Mouse (Mus musculus) heart, postnatal 14 days (tissue): Measurements from ENCODE around the gene Ppp3ca. TPM values are rescaled to one million over a fixed set of nuclear protein-coding genes. Genes with fewer than 3 reads are reported as not detected.

Source experiments
- DNase-seq, 2 experiments: peaks; one replicate each; pipeline ENCODE4 v3.0.0; 2021 to 2022
- intact Hi-C: fragments of 180-260 bp; cut with DNase I; formaldehyde crosslinking; loops from one replicate; pipeline ENCODE4 v1.15.1; 2025
- long read RNA-seq, 2 experiments: library from polyadenylated mRNA; stranded (forward); transcript quantifications; one replicate each; pipeline ENCODE4 v2.0.0; 2021
- total RNA-seq, 2 experiments: library from RNA; stranded (reverse); gene quantifications; 2 replicates each; pipeline ENCODE4 v1.2.3; 2021

Gene Ppp3ca
- 10 to 100 TPM; 50.0 to 53.5 TPM for total RNA-seq
- long read RNA-seq, experiment 1, full-length matches to known transcripts = 127 of 135 reads
- long read RNA-seq, experiment 1, partial matches to known transcripts = 5 of 135 reads
- long read RNA-seq, experiment 1, other reads (novel, unspliced or antisense) = 3 of 135 reads
- long read RNA-seq, experiment 2, full-length matches to known transcripts = 99 of 106 reads
- long read RNA-seq, experiment 2, partial matches to known transcripts = 2 of 106 reads
- long read RNA-seq, experiment 2, other reads (novel, unspliced or antisense) = 5 of 106 reads

DNA sequence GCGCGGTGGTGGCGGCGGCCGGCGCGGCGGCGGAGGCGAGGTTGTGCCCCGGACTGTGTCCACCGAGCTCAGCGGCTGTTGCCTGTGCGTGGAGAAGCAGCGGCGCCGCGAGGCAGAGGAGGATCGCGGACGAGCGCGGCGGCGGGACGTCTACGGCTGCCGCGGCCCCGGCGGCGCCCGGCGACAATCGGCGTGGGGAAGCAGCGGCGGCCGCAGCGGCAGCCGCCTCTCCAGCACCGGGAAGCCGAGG is at the start of gene Ppp3ca:
Gene Ppp3ca (plus strand): TSS at position 15 of the 250 bp plus-strand sequence.
- intact Hi-C loops = loop anchor here (2.0 to 10.0 kb wide), 3 partner anchors 27 to 165 kb away; no protein-coding TSS in a partner anchor
- no peak for DNase-seq

DNA sequence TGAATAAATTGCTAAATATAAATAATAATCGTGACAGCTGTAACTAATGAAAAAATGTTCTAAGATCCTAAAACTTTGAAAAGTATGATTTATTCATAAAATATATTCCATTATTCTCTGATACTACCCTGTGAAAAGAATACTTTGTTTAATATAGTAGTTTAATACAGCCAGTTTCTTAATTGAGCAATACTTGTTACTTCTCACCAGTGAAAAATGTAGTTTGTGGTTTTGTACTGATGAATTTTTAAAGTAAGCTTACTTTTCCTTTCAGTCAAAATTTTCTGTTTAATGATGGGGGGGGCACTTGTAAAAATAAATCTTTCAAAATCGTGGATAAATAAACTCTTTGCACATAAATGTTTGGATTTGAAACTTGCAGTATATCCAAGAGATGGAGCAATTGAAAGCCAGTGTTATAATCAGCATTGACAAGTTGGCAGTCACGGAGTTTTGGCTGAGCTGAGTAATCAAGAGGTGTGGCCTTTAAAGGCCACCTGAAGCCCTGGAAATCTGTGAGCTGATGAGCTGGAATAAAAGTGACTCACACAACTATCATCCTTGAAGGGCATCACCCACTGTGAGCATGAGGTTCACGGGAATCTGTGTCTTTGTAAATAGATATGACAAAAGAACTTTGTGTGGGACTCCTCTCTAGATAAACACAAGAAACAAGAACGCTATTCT is 29.2 kb upstream of the Ppp3ca start:
- no peak for DNase-seq
- intact Hi-C loops = no loop called here

- intact Hi-C loops = no loop called here
- no peak for DNase-seq
Observed at GRCm38 (mm10) chr3:136650966-136651365, 19.0 kb upstream of the Ppp3ca start.

DNA sequence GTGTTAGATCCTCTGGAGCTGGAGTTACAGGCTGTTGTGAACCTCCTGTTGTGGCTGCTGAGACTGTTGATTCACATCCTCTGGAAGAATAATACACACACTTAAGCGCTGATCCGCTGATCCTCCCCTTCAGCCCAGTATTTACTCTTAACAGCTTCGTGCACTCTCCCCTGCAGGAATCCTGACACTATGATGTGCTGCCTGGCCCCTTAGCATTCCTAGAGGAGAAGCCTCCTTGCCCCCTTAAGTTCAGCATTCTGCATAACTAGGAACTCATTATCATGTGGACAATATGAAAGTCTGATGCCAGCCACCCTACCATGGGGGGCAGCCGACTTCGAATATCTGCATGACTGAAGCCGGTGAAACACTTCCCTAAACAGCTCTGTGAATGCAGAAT is 18.4 kb upstream of the Ppp3ca start:
- no peak for DNase-seq
- intact Hi-C loops = no loop called here

DNA sequence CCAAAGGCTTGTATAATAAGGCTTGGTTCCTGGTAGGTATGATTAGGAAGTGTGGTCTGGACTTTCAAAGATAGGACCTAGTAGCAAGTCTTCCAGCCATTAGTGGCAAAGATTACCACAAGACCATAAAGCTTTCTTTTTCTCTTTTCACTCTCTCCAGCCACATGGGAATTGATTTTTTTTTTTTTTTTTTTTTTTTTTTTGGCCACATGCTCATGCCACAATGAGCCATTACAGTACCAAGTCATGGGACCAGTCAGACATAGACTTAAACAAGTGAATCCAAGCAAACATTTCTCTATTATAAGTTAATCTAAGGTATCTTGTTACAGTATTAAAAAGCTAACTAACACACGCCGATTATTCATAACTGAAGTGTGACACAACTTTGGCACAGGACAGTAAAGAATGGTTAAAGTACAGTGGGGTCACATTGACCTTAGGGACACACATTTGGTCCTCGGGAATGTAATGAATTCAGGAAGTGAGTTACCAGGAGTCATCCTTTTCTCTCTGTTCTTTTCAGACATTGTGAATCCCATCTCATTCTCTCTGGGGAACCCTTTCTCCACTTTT is 13.4 kb upstream of the Ppp3ca start:
- no peak for DNase-seq
- intact Hi-C loops = no loop called here

DNA sequence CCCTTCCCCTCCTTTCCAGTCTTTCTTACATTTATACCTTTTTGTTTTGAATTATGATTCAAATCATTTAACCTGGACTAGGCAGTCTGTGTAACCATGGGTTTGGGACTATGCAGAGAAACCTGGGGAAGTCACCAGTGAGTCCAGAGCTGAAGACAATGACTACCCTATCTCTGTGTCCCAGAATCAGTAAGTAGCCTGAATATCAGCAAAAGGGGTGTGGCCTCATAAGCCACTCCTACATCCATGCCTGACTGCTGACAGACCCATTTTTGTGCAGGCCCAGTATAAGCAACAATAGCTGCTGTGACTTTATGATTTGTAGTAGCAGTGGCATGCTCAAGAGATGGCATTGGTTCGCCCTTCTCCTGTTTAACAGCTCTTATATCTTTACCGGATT is 11.2 kb upstream of the Ppp3ca start:
- no peak for DNase-seq
- intact Hi-C loops = no loop called here

- intact Hi-C loops = no loop called here
- DNase-seq = no peak
Observed at GRCm38 (mm10) chr3:136665119-136665518, 4.8 kb upstream of the Ppp3ca start.

- peak; percentile 78 to 83 for DNase-seq
- intact Hi-C loops = loop anchor here (2.0 kb wide), 1 partner anchor 55 kb away; no protein-coding TSS in a partner anchor
Observed at GRCm38 (mm10) chr3:136668072-136668471, 1.9 kb upstream of the Ppp3ca start.

DNA sequence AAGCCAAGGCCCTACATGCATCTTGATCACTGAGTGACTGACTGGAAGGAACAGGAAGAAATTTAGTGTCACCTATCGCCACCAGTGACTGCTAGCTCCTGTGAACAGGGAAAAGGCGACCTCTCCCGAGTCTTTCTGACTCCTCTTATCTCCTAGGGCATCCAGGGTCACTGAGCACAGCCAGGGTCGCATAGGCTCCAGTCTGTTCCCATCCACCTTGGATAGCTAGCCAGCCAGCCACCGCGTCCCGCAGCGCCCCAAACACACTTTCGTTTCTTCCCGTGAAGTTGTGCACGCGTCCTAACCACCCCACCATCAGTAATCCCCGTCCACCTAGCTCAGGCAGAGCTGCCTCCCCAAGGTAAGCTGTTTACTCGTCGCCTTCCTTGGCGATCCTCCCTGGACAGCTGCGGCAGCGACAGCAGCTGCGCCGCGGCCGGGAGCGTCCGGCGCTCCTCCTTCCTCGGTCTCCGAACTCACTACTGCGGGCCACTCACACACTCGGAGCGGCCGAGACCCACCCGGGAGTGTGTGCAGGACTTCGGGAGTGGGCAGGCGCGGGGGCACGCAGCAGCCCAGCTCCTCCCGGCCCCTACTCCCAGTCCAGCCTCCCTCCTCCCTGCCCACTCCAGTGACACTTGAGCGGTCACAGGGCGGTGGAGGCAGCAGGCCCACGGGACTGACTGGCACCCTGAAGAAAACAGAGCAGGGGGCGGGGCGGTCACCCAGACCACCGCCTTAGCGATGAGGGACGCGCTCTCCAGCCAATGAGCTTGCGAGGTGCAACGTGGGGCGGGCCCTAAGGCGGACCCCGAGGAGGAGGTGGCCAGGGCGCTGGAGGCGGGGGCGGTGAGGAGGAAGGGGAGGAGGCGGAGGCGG is 454 bp upstream of the Ppp3ca start:
- intact Hi-C loops = loop anchor here (2.0 to 10.0 kb wide), 4 partner anchors 27 to 165 kb away; no protein-coding TSS in a partner anchor
- DNase-seq = peak; percentile 100

DNA sequence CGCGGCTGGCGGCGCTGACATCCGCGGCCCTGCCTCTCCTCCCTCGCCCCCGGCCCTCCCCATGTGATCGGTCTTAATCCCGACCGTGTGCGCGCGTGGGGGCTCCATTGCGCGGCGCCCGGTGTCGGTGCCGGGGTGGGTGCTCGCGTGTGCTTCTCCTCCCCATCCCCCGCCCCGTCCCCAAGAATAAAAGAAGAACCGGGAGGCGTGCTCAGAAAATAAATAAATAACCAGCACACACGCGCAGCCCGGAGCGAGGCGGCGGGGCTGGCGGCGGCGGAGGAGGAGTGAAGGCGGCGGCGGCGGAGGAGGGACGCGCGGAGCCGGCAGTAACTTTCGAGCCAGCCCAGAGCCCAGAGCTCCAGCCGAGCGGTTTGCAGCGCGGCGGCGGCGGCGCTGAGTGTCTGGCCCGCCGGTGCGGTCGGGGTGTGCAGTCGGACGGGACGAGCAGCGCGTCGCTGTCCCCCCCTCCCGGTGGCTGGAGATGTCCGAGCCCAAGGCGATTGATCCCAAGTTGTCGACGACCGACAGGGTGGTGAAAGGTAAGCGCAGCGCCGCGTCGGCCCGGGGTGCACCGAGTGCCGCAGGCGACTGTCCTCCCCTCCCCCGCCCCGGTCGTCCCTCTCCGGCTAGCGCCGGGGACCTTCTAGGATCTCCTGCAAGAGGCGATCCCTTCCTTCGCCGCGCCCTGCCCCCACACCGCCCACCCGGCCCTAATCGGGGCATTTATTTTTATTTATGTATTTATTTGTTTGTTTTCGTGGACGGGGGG is 622 bp downstream of the Ppp3ca start:
- intact Hi-C loops = loop anchor here (2.0 to 10.0 kb wide), 3 partner anchors 26 to 164 kb away; no protein-coding TSS in a partner anchor
- DNase-seq = peak; percentile 66 to 72

GRCm38 (mm10) chr3:136671161-136671939 is 1.4 kb downstream of the Ppp3ca start:
- intact Hi-C loops = loop anchor here (2.0 to 10.0 kb wide), 3 partner anchors 25 to 163 kb away; no protein-coding TSS in a partner anchor
- DNase-seq = peak; percentile 84 to 89

- intact Hi-C loops = loop anchor here (2.0 to 10.0 kb wide), 3 partner anchors 25 to 163 kb away; no protein-coding TSS in a partner anchor
- DNase-seq = no peak
Observed at GRCm38 (mm10) chr3:136671940-136672278, 2.0 kb downstream of the Ppp3ca start.

GRCm38 (mm10) chr3:136672870-136673269 is 2.9 kb downstream of the Ppp3ca start:
- intact Hi-C loops = loop anchor here (10.0 kb wide), 1 partner anchor 162 kb away; no protein-coding TSS in a partner anchor
- no peak for DNase-seq

- no peak for DNase-seq
- intact Hi-C loops = loop anchor here (10.0 kb wide), 1 partner anchor 161 kb away; no protein-coding TSS in a partner anchor
Observed at GRCm38 (mm10) chr3:136673363-136673762, 3.4 kb downstream of the Ppp3ca start.

DNA sequence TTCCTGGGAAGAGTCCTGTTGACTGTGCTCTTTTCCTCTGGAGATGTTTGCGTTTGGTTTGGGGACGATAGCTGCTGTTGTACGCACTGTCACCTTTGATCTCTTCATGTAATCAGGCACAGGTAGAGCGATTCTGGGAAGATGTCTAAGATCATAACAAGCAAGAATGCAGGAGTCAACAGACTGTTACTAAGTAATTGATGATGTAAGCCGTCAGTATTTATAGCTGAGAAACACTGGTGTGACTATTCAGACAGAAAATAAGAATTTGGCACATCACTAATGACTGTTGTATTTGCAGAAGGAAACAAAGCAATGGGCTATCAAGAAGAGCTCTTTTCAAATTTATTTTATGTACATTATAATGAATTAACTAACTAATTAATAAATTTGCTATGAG is 4.6 kb downstream of the Ppp3ca start:
- DNase-seq = no peak
- intact Hi-C loops = loop anchor here (10.0 kb wide), 1 partner anchor 160 kb away; no protein-coding TSS in a partner anchor

GRCm38 (mm10) chr3:136676991-136677390 is 7.1 kb downstream of the Ppp3ca start:
- intact Hi-C loops = loop anchor here (10.0 kb wide), 1 partner anchor 158 kb away; no protein-coding TSS in a partner anchor
- no peak for DNase-seq

- no peak for DNase-seq
- intact Hi-C loops = loop anchor here (10.0 kb wide), 1 partner anchor 156 kb away; no protein-coding TSS in a partner anchor
Observed at GRCm38 (mm10) chr3:136678386-136678785, 8.5 kb downstream of the Ppp3ca start.

- intact Hi-C loops = loop anchor here (5.0 to 10.0 kb wide), 2 partner anchors 155 to 182 kb away; no protein-coding TSS in a partner anchor
- DNase-seq = no peak
Observed at GRCm38 (mm10) chr3:136679903-136680491, 10.1 kb downstream of the Ppp3ca start.
